Mouse (Mus musculus): ENCODE measurements around the gene Rnf220.

The Rnf220 gene

GRCm38 (mm10) chr4:117496482-117497165, at the start of gene Rnf220:
Gene Rnf220, minus strand, starts transcription at chr4:117497052.
- DNase-seq = peak; percentile 16

GRCm38 (mm10) chr4:117546616-117547015, 49.8 kb upstream of the Rnf220 start:
- no peak for DNase-seq

GRCm38 (mm10) chr4:117545448-117545847, 48.6 kb upstream of the Rnf220 start:
- DNase-seq = no peak

- no peak for DNase-seq
Measured at GRCm38 (mm10) chr4:117540571-117540970, 43.7 kb upstream of the Rnf220 start.

- DNase-seq = no peak
Measured at GRCm38 (mm10) chr4:117539329-117539980, 42.6 kb upstream of the Rnf220 start.

- DNase-seq = no peak
Measured at GRCm38 (mm10) chr4:117537002-117537401, 40.1 kb upstream of the Rnf220 start.

- DNase-seq = no peak
Measured at GRCm38 (mm10) chr4:117535496-117536200, 38.8 kb upstream of the Rnf220 start.

- no peak for DNase-seq
Measured at GRCm38 (mm10) chr4:117529843-117530242, 33.0 kb upstream of the Rnf220 start.

- no peak for DNase-seq
Measured at GRCm38 (mm10) chr4:117527952-117528351, 31.1 kb upstream of the Rnf220 start.

- no peak for DNase-seq
Measured at GRCm38 (mm10) chr4:117527116-117527899, 30.5 kb upstream of the Rnf220 start.

GRCm38 (mm10) chr4:117525990-117526389, 29.1 kb upstream of the Rnf220 start:
- DNase-seq = no peak

- no peak for DNase-seq
Measured at GRCm38 (mm10) chr4:117521350-117521749, 24.5 kb upstream of the Rnf220 start.

- DNase-seq = no peak
Measured at GRCm38 (mm10) chr4:117518246-117518645, 21.4 kb upstream of the Rnf220 start.

GRCm38 (mm10) chr4:117499043-117499442, 2.2 kb upstream of the Rnf220 start:
- no peak for DNase-seq

- DNase-seq = no peak
Measured at GRCm38 (mm10) chr4:117495869-117496401, 917 bp downstream of the Rnf220 start.

- peak; percentile 12 for DNase-seq
Measured at GRCm38 (mm10) chr4:117494911-117495501, 1.8 kb downstream of the Rnf220 start.

- peak; percentile 16 for DNase-seq
Measured at GRCm38 (mm10) chr4:117493905-117494851, 2.7 kb downstream of the Rnf220 start.

- DNase-seq = peak; percentile 13
Measured at GRCm38 (mm10) chr4:117493161-117493568, 3.7 kb downstream of the Rnf220 start.

GRCm38 (mm10) chr4:117491840-117492239, 5.0 kb downstream of the Rnf220 start:
- DNase-seq = no peak

- no peak for DNase-seq
Measured at GRCm38 (mm10) chr4:117489975-117490374, 6.9 kb downstream of the Rnf220 start.

- DNase-seq = no peak
Measured at GRCm38 (mm10) chr4:117489566-117489965, 7.3 kb downstream of the Rnf220 start.

Data from cerebellum, adult 8-10 months (tissue).